Mouse (Mus musculus): ENCODE measurements around the gene Ccnl1. TPM values are rescaled to one million over a fixed set of nuclear protein-coding genes. Genes with fewer than 3 reads are reported as not detected.

Gene Ccnl1
- polyA plus RNA-seq, 1 experiment, result 64.3 TPM

- no peaks in the 10 kb centered on the region for H3K27me3 ChIP-seq (ENCODE audit: control insufficient read depth, insufficient read depth, low read length)
- peak overlapping the region; percentile 100 for H3K27ac ChIP-seq (ENCODE audit: insufficient read depth, low read depth, low read length)
- no peak overlapping the region for H3K4me3 ChIP-seq (ENCODE audit: low read depth, low read length)
- H3K36me3 ChIP-seq (ENCODE audit: control insufficient read depth, insufficient read depth, low read length), result no peaks in the 10 kb centered on the region
- H3K4me1 ChIP-seq (ENCODE audit: control insufficient read depth, insufficient read depth, insufficient read length, low read length), result no peaks in the 10 kb centered on the region
- 23% methylated on average over 8 of the region's 8 CpGs for WGBS
- no peak for TF ChIP-seq POLR2A (IDR thresholded peaks at IDR 0.05; ENCODE audit: low read depth, low read length)
- no peak for TF ChIP-seq CTCF (IDR thresholded peaks at IDR 0.05; ENCODE audit: extremely low read depth, insufficient read length, insufficient replicate concordance, low read depth, low read length)
Measured at GRCm38 (mm10) chr3:65973501-65974231, 15.6 kb upstream of the Ccnl1 start.

- no peak overlapping the region for H3K27ac ChIP-seq (ENCODE audit: insufficient read depth, low read depth, low read length)
- WGBS, result 73% methylated on average over 3 of the region's 3 CpGs
- H3K4me3 ChIP-seq (ENCODE audit: low read depth, low read length), result no peak overlapping the region
- TF ChIP-seq POLR2A (IDR thresholded peaks at IDR 0.05; ENCODE audit: low read depth, low read length) (no peak), CTCF (IDR thresholded peaks at IDR 0.05; ENCODE audit: extremely low read depth, insufficient read length, insufficient replicate concordance, low read depth, low read length) (no peak)
- H3K36me3 ChIP-seq (ENCODE audit: control insufficient read depth, insufficient read depth, low read length), result no peaks in the 10 kb centered on the region
- H3K27me3 ChIP-seq (ENCODE audit: control insufficient read depth, insufficient read depth, low read length), result no peaks in the 10 kb centered on the region
- no peaks in the 10 kb centered on the region for H3K4me1 ChIP-seq (ENCODE audit: control insufficient read depth, insufficient read depth, insufficient read length, low read length)
Measured at GRCm38 (mm10) chr3:65969196-65969595, 11.1 kb upstream of the Ccnl1 start.

GRCm38 (mm10) chr3:65966360-65966759 lies 8.3 kb upstream of the Ccnl1 start:
- Histone ChIP-seq H3K4me3 (ENCODE audit: low read depth, low read length) (no peak overlapping the region), H3K4me1 (ENCODE audit: control insufficient read depth, insufficient read depth, insufficient read length, low read length) (no peaks in the 10 kb centered on the region), H3K36me3 (ENCODE audit: control insufficient read depth, insufficient read depth, low read length) (no peaks in the 10 kb centered on the region), H3K27me3 (ENCODE audit: control insufficient read depth, insufficient read depth, low read length) (no peaks in the 10 kb centered on the region), H3K27ac (ENCODE audit: insufficient read depth, low read depth, low read length) (no peak overlapping the region)
- TF ChIP-seq POLR2A (IDR thresholded peaks at IDR 0.05; ENCODE audit: low read depth, low read length) (no peak), CTCF (IDR thresholded peaks at IDR 0.05; ENCODE audit: extremely low read depth, insufficient read length, insufficient replicate concordance, low read depth, low read length) (no peak)
- WGBS, result 94% methylated on average over 1 of the region's 1 CpGs

- no peak overlapping the region for H3K27ac ChIP-seq (ENCODE audit: insufficient read depth, low read depth, low read length)
- TF ChIP-seq CTCF (IDR thresholded peaks at IDR 0.05; ENCODE audit: extremely low read depth, insufficient read length, insufficient replicate concordance, low read depth, low read length) (no peak), POLR2A (IDR thresholded peaks at IDR 0.05; ENCODE audit: low read depth, low read length) (no peak)
- H3K36me3 ChIP-seq (ENCODE audit: control insufficient read depth, insufficient read depth, low read length), result no peaks in the 10 kb centered on the region
- no peaks in the 10 kb centered on the region for H3K4me1 ChIP-seq (ENCODE audit: control insufficient read depth, insufficient read depth, insufficient read length, low read length)
- WGBS, result 70% methylated on average over 4 of the region's 4 CpGs
- no peaks in the 10 kb centered on the region for H3K27me3 ChIP-seq (ENCODE audit: control insufficient read depth, insufficient read depth, low read length)
- H3K4me3 ChIP-seq (ENCODE audit: low read depth, low read length), result no peak overlapping the region
Measured at GRCm38 (mm10) chr3:65962270-65962930, 4.4 kb upstream of the Ccnl1 start.

GRCm38 (mm10) chr3:65960291-65960945 lies 2.4 kb upstream of the Ccnl1 start:
- peaks cover 11% of the 10 kb centered on the region for H3K36me3 ChIP-seq (ENCODE audit: control insufficient read depth, insufficient read depth, low read length)
- no peaks in the 10 kb centered on the region; the same call in 1 of the 2 replicates for H3K4me1 ChIP-seq (ENCODE audit: control insufficient read depth, insufficient read depth, insufficient read length, low read length)
- H3K27ac ChIP-seq (ENCODE audit: insufficient read depth, low read depth, low read length), result no peak overlapping the region
- 90% methylated on average over 5 of the region's 5 CpGs for WGBS
- TF ChIP-seq CTCF (IDR thresholded peaks at IDR 0.05; ENCODE audit: extremely low read depth, insufficient read length, insufficient replicate concordance, low read depth, low read length) (no peak), POLR2A (IDR thresholded peaks at IDR 0.05; ENCODE audit: low read depth, low read length) (no peak)
- no peaks in the 10 kb centered on the region for H3K27me3 ChIP-seq (ENCODE audit: control insufficient read depth, insufficient read depth, low read length)
- no peak overlapping the region for H3K4me3 ChIP-seq (ENCODE audit: low read depth, low read length)

- H3K27ac ChIP-seq (ENCODE audit: insufficient read depth, low read depth, low read length), result no peak overlapping the region
- WGBS, result 59% methylated on average over 3 of the region's 3 CpGs
- no peaks in the 10 kb centered on the region for H3K27me3 ChIP-seq (ENCODE audit: control insufficient read depth, insufficient read depth, low read length)
- H3K4me3 ChIP-seq (ENCODE audit: low read depth, low read length), result no peak overlapping the region
- TF ChIP-seq POLR2A (IDR thresholded peaks at IDR 0.05; ENCODE audit: low read depth, low read length), result no peak
- no peak for TF ChIP-seq CTCF (IDR thresholded peaks at IDR 0.05; ENCODE audit: extremely low read depth, insufficient read length, insufficient replicate concordance, low read depth, low read length)
- peaks cover 15% of the 10 kb centered on the region for H3K36me3 ChIP-seq (ENCODE audit: control insufficient read depth, insufficient read depth, low read length)
- no peaks in the 10 kb centered on the region; the same call in 1 of the 2 replicates for H3K4me1 ChIP-seq (ENCODE audit: control insufficient read depth, insufficient read depth, insufficient read length, low read length)
Measured at GRCm38 (mm10) chr3:65959416-65960001, 1.5 kb upstream of the Ccnl1 start.

- peak overlapping the region; percentile 98 for H3K27ac ChIP-seq (ENCODE audit: insufficient read depth, low read depth, low read length)
- TF ChIP-seq CTCF (IDR thresholded peaks at IDR 0.05; ENCODE audit: extremely low read depth, insufficient read length, insufficient replicate concordance, low read depth, low read length) (no peak), POLR2A (IDR thresholded peaks at IDR 0.05; ENCODE audit: low read depth, low read length) (no peak)
- no peaks in the 10 kb centered on the region; the same call in 1 of the 2 replicates for H3K4me1 ChIP-seq (ENCODE audit: control insufficient read depth, insufficient read depth, insufficient read length, low read length)
- peak overlapping the region; percentile 78 for H3K4me3 ChIP-seq (ENCODE audit: low read depth, low read length)
- 6% methylated on average over 9 of the region's 9 CpGs for WGBS
- no peaks in the 10 kb centered on the region for H3K27me3 ChIP-seq (ENCODE audit: control insufficient read depth, insufficient read depth, low read length)
- H3K36me3 ChIP-seq (ENCODE audit: control insufficient read depth, insufficient read depth, low read length), result peaks cover 19% of the 10 kb centered on the region
Measured at GRCm38 (mm10) chr3:65958840-65959185, 764 bp upstream of the Ccnl1 start.

Data from small intestine, adult 2 months (tissue).